Mouse (Mus musculus) stomach, embryonic 16.5 days (tissue): ENCODE results near the gene Cdc6. TPM values are rescaled to one million over a fixed set of nuclear protein-coding genes. Genes with fewer than 3 reads are reported as not detected.

Experiments
- ATAC-seq: fragments of 200-750 bp; cut with Nextera tagmentation; 2 replicates; pipeline ENCODE4 v1.8.0; 2017; ENCODE audit warnings: moderate number of reproducible peaks, moderate TSS enrichment; ENCODE audit not compliant: insufficient read depth, low FRiP score
- H3K27ac ChIP-seq: fragments of 300-500 bp; sonication (generic); 2 replicates; pipeline ENCODE4 v1.5.1; 2014; ENCODE audit warnings: low read length
- H3K27me3 ChIP-seq: fragments of 300-500 bp; sonication (generic); 2 replicates; pipeline ENCODE4 v1.6.1; 2014; ENCODE audit warnings: low read length, control low read depth, mixed read lengths; ENCODE audit not compliant: control insufficient read depth, insufficient read depth
- H3K36me3 ChIP-seq: fragments of 300-500 bp; sonication (generic); 2 replicates; pipeline ENCODE4 v1.6.1; 2014; ENCODE audit warnings: low read length; ENCODE audit not compliant: control insufficient read depth, insufficient read depth
- H3K4me1 ChIP-seq: fragments of 300-500 bp; sonication (generic); 2 replicates; pipeline ENCODE4 v1.6.1; 2014; ENCODE audit warnings: low read length, control low read depth, mixed read lengths; ENCODE audit not compliant: control insufficient read depth, insufficient read depth
- H3K4me2 ChIP-seq: fragments of 300-500 bp; sonication (generic); 2 replicates; pipeline ENCODE4 v1.6.1; 2014; ENCODE audit warnings: low read depth, low read length, mixed read lengths
- H3K4me3 ChIP-seq: fragments of 300-500 bp; sonication (generic); replicated peaks from 2 replicates; pipeline ENCODE4 v1.5.1; 2014; ENCODE audit warnings: mild to moderate bottlenecking, low read length
- H3K9ac ChIP-seq: fragments of 300-500 bp; sonication (generic); 2 replicates; pipeline ENCODE4 v1.6.1; 2014; ENCODE audit warnings: low read length
- H3K9me3 ChIP-seq: fragments of 300-500 bp; sonication (generic); replicated peaks from 2 replicates; pipeline ENCODE4 v1.6.1; 2016; ENCODE audit warnings: low read length, control low read depth; ENCODE audit not compliant: control insufficient read depth
- WGBS: fragments of 180-500 bp; shearing (Covaris S2); extraction: QIAGEN DNeasy Blood & Tissue Kit; methylation state at CpG from one replicate; pipeline ENCODE4 v1.1.7; 2014; 5-methylcytosine and 5-hydroxymethylcytosine counted together
- polyA plus RNA-seq: library from polyadenylated mRNA; unstranded; fragments of >200 nt; fragmentation: Nextera tagmentation; extraction: Ambion mirVana; gene quantifications from 2 replicates; pipeline ENCODE4 v1.2.1, GENCODE M21; 2015

The Cdc6 gene
- polyA plus RNA-seq, 1 experiment from 2014 or later = 28.1 TPM

GRCm38 (mm10) chr11:98966499-98967141 is 59.0 kb downstream of the Cdc6 start:
- 38% methylated on average over 9 of the region's 9 CpGs for WGBS
- Histone ChIP-seq H3K9ac (peak overlapping the region; percentile 54), H3K36me3 (peaks cover 20% of the 10 kb centered on the region), H3K27me3 (no peaks in the 10 kb centered on the region), H3K4me1 (peaks cover 91% of the 10 kb centered on the region), H3K4me2 (peak overlapping the region; percentile 100), H3K9me3 (no peaks in the 10 kb centered on the region), H3K4me3 (no peak overlapping the region; the same call in 1 of the 2 replicates), H3K27ac (peak overlapping the region; percentile 26; the same call in 1 of the 2 replicates)
- no peak for ATAC-seq

DNA sequence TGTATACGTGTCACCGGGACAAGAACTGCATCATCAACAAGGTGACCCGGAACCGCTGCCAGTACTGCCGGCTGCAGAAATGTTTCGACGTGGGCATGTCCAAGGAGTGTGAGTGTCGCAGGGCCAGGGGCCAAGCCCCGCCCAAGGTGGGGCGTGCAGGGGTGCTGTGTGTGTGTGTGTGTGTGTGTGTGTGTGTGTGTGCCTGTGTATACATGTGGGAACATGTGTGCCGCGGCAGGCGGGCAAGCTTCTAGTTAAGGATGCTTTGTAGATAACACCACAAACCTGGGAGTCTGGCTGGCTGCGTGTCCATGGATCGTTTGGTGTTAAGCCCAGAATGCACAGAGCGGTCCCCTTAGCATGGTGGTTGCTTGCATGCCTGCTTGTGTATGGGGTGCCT is 60.5 kb downstream of the Cdc6 start:
- Histone ChIP-seq H3K36me3 (peaks cover 24% of the 10 kb centered on the region), H3K9ac (peak overlapping the region; percentile 2; the same call in 1 of the 2 replicates), H3K4me2 (peak overlapping the region; percentile 28; the same call in 1 of the 2 replicates), H3K9me3 (no peaks in the 10 kb centered on the region), H3K27ac (peak overlapping the region; percentile 69; the same call in 1 of the 2 replicates), H3K4me1 (peaks cover 78% of the 10 kb centered on the region), H3K27me3 (no peaks in the 10 kb centered on the region), H3K4me3 (no peak overlapping the region)
- 35% methylated on average over 16 of the region's 16 CpGs for WGBS
- ATAC-seq = no peak

- no peak for ATAC-seq
Observed at GRCm38 (mm10) chr11:98968716-98969495, 61.3 kb downstream of the Cdc6 start.

DNA sequence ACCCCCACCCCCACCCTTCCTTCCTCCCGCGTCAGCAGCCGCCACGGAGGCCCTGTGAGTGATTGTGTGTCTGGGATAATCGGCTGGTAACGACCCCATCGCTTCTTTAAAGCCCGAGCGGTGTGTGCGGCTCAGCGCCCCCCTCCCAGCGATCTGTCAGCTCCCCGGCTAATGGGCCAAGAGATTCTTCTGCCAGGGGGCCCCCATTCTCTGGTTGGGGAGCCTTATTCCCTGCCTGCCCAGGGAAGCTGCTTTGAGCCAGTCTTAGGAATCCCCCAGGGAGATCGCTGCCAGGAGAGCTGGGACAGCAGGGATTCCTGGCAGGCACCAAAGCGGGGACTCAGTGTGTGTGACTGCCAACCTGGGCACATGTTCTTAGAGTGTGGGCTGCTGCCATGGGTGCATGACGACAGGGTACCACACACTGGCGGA is 61.9 kb downstream of the Cdc6 start:
- peaks cover 65% of the 10 kb centered on the region for H3K4me1 ChIP-seq
- H3K4me2 ChIP-seq = peak overlapping the region; percentile 28; the same call in 1 of the 2 replicates
- H3K27ac ChIP-seq = peak overlapping the region; percentile 69
- H3K36me3 ChIP-seq = peaks cover 30% of the 10 kb centered on the region
- 34% methylated on average over 17 of the region's 17 CpGs for WGBS
- no peaks in the 10 kb centered on the region for H3K27me3 ChIP-seq
- ATAC-seq = no peak
- no peaks in the 10 kb centered on the region for H3K9me3 ChIP-seq
- H3K4me3 ChIP-seq = no peak overlapping the region
- peak overlapping the region; percentile 24 for H3K9ac ChIP-seq

More at GRCm38 (mm10) chr11:98968716-98969495, 61.3 kb downstream of the Cdc6 start:
- Histone ChIP-seq H3K27me3 (no peaks in the 10 kb centered on the region), H3K9ac (peak overlapping the region; percentile 2; the same call in 1 of the 2 replicates), H3K36me3 (peaks cover 30% of the 10 kb centered on the region), H3K4me3 (no peak overlapping the region), H3K9me3 (no peaks in the 10 kb centered on the region), H3K4me1 (peaks cover 71% of the 10 kb centered on the region), H3K4me2 (peak overlapping the region; percentile 28), H3K27ac (peak overlapping the region; percentile 69)
- WGBS = 10% methylated on average over 20 of the region's 20 CpGs

DNA sequence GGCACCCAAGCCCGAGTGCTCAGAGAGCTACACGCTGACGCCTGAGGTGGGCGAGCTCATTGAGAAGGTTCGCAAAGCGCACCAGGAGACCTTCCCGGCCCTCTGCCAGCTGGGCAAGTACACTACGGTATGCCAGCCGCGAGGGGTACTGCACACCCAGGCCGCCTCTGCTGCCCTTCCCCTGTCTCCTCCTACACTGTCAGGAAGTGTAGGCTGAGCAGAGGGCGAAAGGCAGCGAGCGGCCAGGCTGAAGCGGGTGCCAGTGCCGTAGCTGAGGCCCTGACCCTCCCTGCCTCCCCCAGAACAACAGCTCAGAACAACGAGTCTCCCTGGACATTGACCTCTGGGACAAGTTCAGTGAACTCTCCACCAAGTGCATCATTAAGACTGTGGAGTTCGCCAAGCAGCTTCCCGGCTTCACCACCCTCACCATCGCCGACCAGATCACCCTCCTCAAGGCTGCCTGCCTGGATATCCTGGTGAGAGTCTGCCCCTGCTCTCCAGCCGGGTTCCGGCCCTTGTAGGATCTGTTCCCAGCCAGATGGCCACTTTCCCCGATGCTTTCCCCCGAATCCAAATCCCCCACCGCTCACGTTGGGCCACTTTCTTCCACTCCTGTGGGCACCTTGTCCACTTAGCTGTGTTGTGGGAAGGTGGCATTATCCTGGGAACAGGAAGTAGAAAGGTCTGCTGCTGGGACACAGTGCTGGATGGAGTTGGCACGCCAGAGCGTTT is 62.8 kb downstream of the Cdc6 start:
- H3K9ac ChIP-seq = no peak overlapping the region

DNA sequence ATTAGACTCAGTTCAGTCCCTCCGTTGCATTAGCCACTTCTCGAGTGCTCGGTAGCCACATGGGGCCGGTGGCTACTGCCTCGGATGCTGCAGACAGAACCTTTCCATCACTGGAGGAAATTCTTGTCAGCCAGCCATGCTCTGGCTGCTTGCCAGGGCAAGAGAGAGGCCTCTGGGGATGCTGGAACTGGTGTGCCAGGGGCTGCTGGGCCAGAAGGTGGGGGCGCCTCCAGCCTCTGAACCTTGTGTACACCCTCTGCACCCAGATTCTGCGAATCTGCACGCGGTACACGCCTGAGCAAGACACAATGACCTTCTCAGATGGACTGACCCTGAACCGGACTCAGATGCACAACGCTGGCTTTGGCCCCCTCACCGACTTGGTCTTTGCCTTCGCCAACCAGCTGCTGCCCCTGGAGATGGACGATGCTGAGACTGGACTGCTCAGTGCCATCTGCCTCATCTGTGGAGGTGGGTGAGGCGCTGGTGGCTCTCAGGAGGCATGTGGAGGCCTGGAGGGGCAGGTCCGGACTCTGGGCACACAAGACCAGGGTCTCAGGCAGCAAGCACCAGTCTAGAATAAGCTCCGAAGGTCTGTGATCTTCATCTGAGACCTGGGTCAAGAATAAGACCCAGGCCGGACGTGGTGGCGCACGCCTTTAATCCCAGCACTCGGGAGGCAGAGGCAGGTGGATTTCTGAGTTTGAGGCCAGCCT is 63.9 kb downstream of the Cdc6 start:
- Histone ChIP-seq H3K4me2 (no peak overlapping the region), H3K36me3 (peaks cover 25% of the 10 kb centered on the region), H3K4me3 (no peak overlapping the region), H3K27me3 (no peaks in the 10 kb centered on the region), H3K4me1 (peaks cover 45% of the 10 kb centered on the region), H3K9me3 (no peaks in the 10 kb centered on the region), H3K9ac (0 out of 2 replicates have a peak overlapping the region, but pooled peaks have one; percentile 23), H3K27ac (peak overlapping the region; percentile 41; the same call in 1 of the 2 replicates)
- ATAC-seq = no peak
- 66% methylated on average over 23 of the region's 23 CpGs for WGBS

More for the DNA sequence above, 62.8 kb downstream of the Cdc6 start:
- H3K4me2 ChIP-seq = no peak overlapping the region
- 69% methylated on average over 29 of the region's 29 CpGs for WGBS
- no peaks in the 10 kb centered on the region for H3K9me3 ChIP-seq
- H3K36me3 ChIP-seq = peaks cover 30% of the 10 kb centered on the region
- H3K27ac ChIP-seq = peak overlapping the region; percentile 69
- no peak overlapping the region for H3K4me3 ChIP-seq
- no peak for ATAC-seq
- H3K4me1 ChIP-seq = peaks cover 56% of the 10 kb centered on the region
- no peaks in the 10 kb centered on the region for H3K27me3 ChIP-seq

DNA sequence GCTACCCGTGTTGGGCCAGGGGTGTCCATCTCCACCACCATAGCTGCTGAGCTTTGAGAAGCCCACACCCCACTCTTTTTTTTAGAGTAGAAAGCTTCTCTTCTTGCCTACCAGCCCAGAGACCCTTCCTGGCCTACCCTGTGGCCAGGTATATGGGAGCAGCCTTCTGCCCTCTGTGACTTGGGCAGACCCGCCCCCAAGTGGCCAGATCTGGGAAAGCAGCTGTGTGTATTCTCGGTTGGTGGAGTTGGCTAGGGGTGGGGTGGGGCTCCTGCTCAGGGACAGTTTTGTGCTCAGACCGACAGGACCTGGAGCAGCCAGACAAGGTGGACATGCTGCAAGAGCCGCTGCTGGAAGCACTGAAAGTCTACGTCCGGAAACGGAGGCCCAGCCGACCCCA is 64.6 kb downstream of the Cdc6 start:
- WGBS = 53% methylated on average over 9 of the region's 9 CpGs

GRCm38 (mm10) chr11:98972801-98973360 is 65.3 kb downstream of the Cdc6 start:
- Histone ChIP-seq H3K4me1 (peaks cover 31% of the 10 kb centered on the region), H3K36me3 (peaks cover 21% of the 10 kb centered on the region), H3K4me2 (no peak overlapping the region), H3K9me3 (no peaks in the 10 kb centered on the region), H3K27ac (no peak overlapping the region), H3K9ac (no peak overlapping the region), H3K4me3 (no peak overlapping the region), H3K27me3 (no peaks in the 10 kb centered on the region)
- no peak for ATAC-seq
- WGBS = 83% methylated on average over 9 of the region's 9 CpGs

More for the DNA sequence above, 64.6 kb downstream of the Cdc6 start:
- H3K9me3 ChIP-seq = no peaks in the 10 kb centered on the region
- H3K4me2 ChIP-seq = no peak overlapping the region
- H3K27me3 ChIP-seq = no peaks in the 10 kb centered on the region
- H3K9ac ChIP-seq = no peak overlapping the region
- H3K4me1 ChIP-seq = peaks cover 38% of the 10 kb centered on the region
- no peak overlapping the region for H3K4me3 ChIP-seq
- H3K27ac ChIP-seq = no peak overlapping the region
- ATAC-seq = peak; percentile 34; the same call in 1 of the 2 replicates
- H3K36me3 ChIP-seq = peaks cover 21% of the 10 kb centered on the region
